Mouse (Mus musculus): ENCODE measurements around the gene Ano6. TPM values are rescaled to one million over a fixed set of nuclear protein-coding genes. Genes with fewer than 3 reads are reported as not detected.

The Ano6 gene
- polyA plus RNA-seq, 1 experiment from 2014 or later: 54.4 TPM

- Histone ChIP-seq H3K9ac (replicated peaks; ENCODE audit: low read length) (no peak overlapping the region), H3K27ac (ENCODE audit: low read length) (no peak overlapping the region), H3K27me3 (ENCODE audit: insufficient read depth, low read length) (no peaks in the 10 kb centered on the region), H3K4me2 (replicated peaks; ENCODE audit: low read depth, low read length) (no peak overlapping the region), H3K9me3 (ENCODE audit: low read length) (no peaks in the 10 kb centered on the region), H3K4me1 (ENCODE audit: insufficient read depth, low read length) (peaks cover 22% of the 10 kb centered on the region), H3K4me3 (ENCODE audit: low read length) (no peak overlapping the region), H3K36me3 (ENCODE audit: insufficient read depth, low read length) (peaks cover 35% of the 10 kb centered on the region)
- no peak for ATAC-seq (ENCODE audit: low FRiP score, low TSS enrichment)
- 95% methylated on average over 15 of the region's 15 CpGs for WGBS
These were observed 181.5 kb downstream of the Ano6 start for GRCm38 (mm10) chr15:95972156-95972555.

- H3K4me2 ChIP-seq (replicated peaks; ENCODE audit: low read depth, low read length): no peak overlapping the region
- H3K9ac ChIP-seq (replicated peaks; ENCODE audit: low read length): no peak overlapping the region
- no peaks in the 10 kb centered on the region for H3K27me3 ChIP-seq (ENCODE audit: insufficient read depth, low read length)
- WGBS: 94% methylated on average over 12 of the region's 12 CpGs
- H3K27ac ChIP-seq (ENCODE audit: low read length): no peak overlapping the region
- peaks cover 33% of the 10 kb centered on the region for H3K36me3 ChIP-seq (ENCODE audit: insufficient read depth, low read length)
- no peak overlapping the region for H3K4me3 ChIP-seq (ENCODE audit: low read length)
- peaks cover 23% of the 10 kb centered on the region for H3K4me1 ChIP-seq (ENCODE audit: insufficient read depth, low read length)
- no peak for ATAC-seq (ENCODE audit: low FRiP score, low TSS enrichment)
- H3K9me3 ChIP-seq (ENCODE audit: low read length): no peaks in the 10 kb centered on the region
These were observed 182.0 kb downstream of the Ano6 start for GRCm38 (mm10) chr15:95972621-95973020.

- H3K9me3 ChIP-seq (ENCODE audit: low read length): no peaks in the 10 kb centered on the region
- H3K27me3 ChIP-seq (ENCODE audit: insufficient read depth, low read length): no peaks in the 10 kb centered on the region
- peak; percentile 96 for ATAC-seq (ENCODE audit: low FRiP score, low TSS enrichment)
- peak overlapping the region; percentile 43; the same call in 1 of the 2 replicates for H3K27ac ChIP-seq (ENCODE audit: low read length)
- H3K4me1 ChIP-seq (ENCODE audit: insufficient read depth, low read length): peaks cover 23% of the 10 kb centered on the region
- WGBS: 24% methylated on average over 10 of the region's 10 CpGs
- H3K9ac ChIP-seq (replicated peaks; ENCODE audit: low read length): no peak overlapping the region
- no peak overlapping the region for H3K4me2 ChIP-seq (replicated peaks; ENCODE audit: low read depth, low read length)
- H3K36me3 ChIP-seq (ENCODE audit: insufficient read depth, low read length): peaks cover 26% of the 10 kb centered on the region
- no peak overlapping the region for H3K4me3 ChIP-seq (ENCODE audit: low read length)
These were observed 183.5 kb downstream of the Ano6 start for GRCm38 (mm10) chr15:95974021-95974597.

- Histone ChIP-seq H3K27ac (ENCODE audit: low read length) (no peak overlapping the region), H3K4me2 (replicated peaks; ENCODE audit: low read depth, low read length) (no peak overlapping the region), H3K36me3 (ENCODE audit: insufficient read depth, low read length) (peaks cover 15% of the 10 kb centered on the region), H3K27me3 (ENCODE audit: insufficient read depth, low read length) (no peaks in the 10 kb centered on the region), H3K4me3 (ENCODE audit: low read length) (no peak overlapping the region), H3K9me3 (ENCODE audit: low read length) (no peaks in the 10 kb centered on the region), H3K9ac (replicated peaks; ENCODE audit: low read length) (no peak overlapping the region), H3K4me1 (ENCODE audit: insufficient read depth, low read length) (peaks cover 23% of the 10 kb centered on the region)
- no peak for ATAC-seq (ENCODE audit: low FRiP score, low TSS enrichment)
- 50% methylated on average over 4 of the region's 4 CpGs for WGBS
These were observed 185.7 kb downstream of the Ano6 start for GRCm38 (mm10) chr15:95976156-95976876.

- no peak overlapping the region for H3K27ac ChIP-seq (ENCODE audit: low read length)
- peaks cover 12% of the 10 kb centered on the region for H3K36me3 ChIP-seq (ENCODE audit: insufficient read depth, low read length)
- no peak overlapping the region for H3K4me3 ChIP-seq (ENCODE audit: low read length)
- H3K9me3 ChIP-seq (ENCODE audit: low read length): no peaks in the 10 kb centered on the region
- H3K4me2 ChIP-seq (replicated peaks; ENCODE audit: low read depth, low read length): no peak overlapping the region
- WGBS: 74% methylated on average over 8 of the region's 8 CpGs
- no peak for ATAC-seq (ENCODE audit: low FRiP score, low TSS enrichment)
- peaks cover 23% of the 10 kb centered on the region for H3K4me1 ChIP-seq (ENCODE audit: insufficient read depth, low read length)
- no peaks in the 10 kb centered on the region for H3K27me3 ChIP-seq (ENCODE audit: insufficient read depth, low read length)
- H3K9ac ChIP-seq (replicated peaks; ENCODE audit: low read length): no peak overlapping the region
These were observed 186.7 kb downstream of the Ano6 start for GRCm38 (mm10) chr15:95977169-95977938.

GRCm38 (mm10) chr15:95977939-95978252, 187.3 kb downstream of the Ano6 start:
- WGBS: 79% methylated on average over 3 of the region's 3 CpGs
- ATAC-seq (ENCODE audit: low FRiP score, low TSS enrichment): no peak

GRCm38 (mm10) chr15:95980641-95981040, 190.0 kb downstream of the Ano6 start:
- Histone ChIP-seq H3K27ac (ENCODE audit: low read length) (no peak overlapping the region), H3K4me1 (ENCODE audit: insufficient read depth, low read length) (0 out of 2 replicates have a peak, but pooled peaks cover 7% of the 10 kb centered on the region), H3K36me3 (ENCODE audit: insufficient read depth, low read length) (no peaks in the 10 kb centered on the region), H3K4me3 (ENCODE audit: low read length) (no peak overlapping the region), H3K4me2 (replicated peaks; ENCODE audit: low read depth, low read length) (no peak overlapping the region), H3K27me3 (ENCODE audit: insufficient read depth, low read length) (no peaks in the 10 kb centered on the region), H3K9ac (replicated peaks; ENCODE audit: low read length) (no peak overlapping the region), H3K9me3 (ENCODE audit: low read length) (no peaks in the 10 kb centered on the region)
- 51% methylated on average over 5 of the region's 5 CpGs for WGBS
- no peak for ATAC-seq (ENCODE audit: low FRiP score, low TSS enrichment)

More at GRCm38 (mm10) chr15:95977939-95978252, 187.3 kb downstream of the Ano6 start:
- Histone ChIP-seq H3K27me3 (ENCODE audit: insufficient read depth, low read length) (no peaks in the 10 kb centered on the region), H3K4me3 (ENCODE audit: low read length) (no peak overlapping the region), H3K9ac (replicated peaks; ENCODE audit: low read length) (no peak overlapping the region), H3K36me3 (ENCODE audit: insufficient read depth, low read length) (peaks cover 7% of the 10 kb centered on the region; the same call in 1 of the 2 replicates), H3K4me2 (replicated peaks; ENCODE audit: low read depth, low read length) (no peak overlapping the region), H3K9me3 (ENCODE audit: low read length) (no peaks in the 10 kb centered on the region), H3K27ac (ENCODE audit: low read length) (no peak overlapping the region), H3K4me1 (ENCODE audit: insufficient read depth, low read length) (peaks cover 23% of the 10 kb centered on the region)

GRCm38 (mm10) chr15:95987916-95988315, 197.3 kb downstream of the Ano6 start:
- peaks cover 7% of the 10 kb centered on the region for H3K9me3 ChIP-seq (ENCODE audit: low read length)
- H3K4me1 ChIP-seq (ENCODE audit: insufficient read depth, low read length): no peaks in the 10 kb centered on the region
- H3K27ac ChIP-seq (ENCODE audit: low read length): no peak overlapping the region
- WGBS: 85% methylated on average over 3 of the region's 3 CpGs
- H3K4me3 ChIP-seq (ENCODE audit: low read length): no peak overlapping the region
- H3K27me3 ChIP-seq (ENCODE audit: insufficient read depth, low read length): no peaks in the 10 kb centered on the region
- H3K9ac ChIP-seq (replicated peaks; ENCODE audit: low read length): no peak overlapping the region
- H3K36me3 ChIP-seq (ENCODE audit: insufficient read depth, low read length): no peaks in the 10 kb centered on the region
- H3K4me2 ChIP-seq (replicated peaks; ENCODE audit: low read depth, low read length): no peak overlapping the region
- no peak for ATAC-seq (ENCODE audit: low FRiP score, low TSS enrichment)

GRCm38 (mm10) chr15:95989496-95990124, 199.0 kb downstream of the Ano6 start:
- 87% methylated on average over 9 of the region's 9 CpGs for WGBS
- ATAC-seq (ENCODE audit: low FRiP score, low TSS enrichment): no peak

More at GRCm38 (mm10) chr15:95989496-95990124, 199.0 kb downstream of the Ano6 start:
- no peak overlapping the region for H3K9ac ChIP-seq (replicated peaks; ENCODE audit: low read length)
- peaks cover 7% of the 10 kb centered on the region for H3K9me3 ChIP-seq (ENCODE audit: low read length)
- H3K36me3 ChIP-seq (ENCODE audit: insufficient read depth, low read length): no peaks in the 10 kb centered on the region
- no peaks in the 10 kb centered on the region for H3K4me1 ChIP-seq (ENCODE audit: insufficient read depth, low read length)
- H3K4me2 ChIP-seq (replicated peaks; ENCODE audit: low read depth, low read length): no peak overlapping the region
- no peaks in the 10 kb centered on the region for H3K27me3 ChIP-seq (ENCODE audit: insufficient read depth, low read length)
- H3K4me3 ChIP-seq (ENCODE audit: low read length): no peak overlapping the region
- no peak overlapping the region for H3K27ac ChIP-seq (ENCODE audit: low read length)

Data from kidney, embryonic 16.5 days (tissue).